Mouse (Mus musculus) B cell, adult 2 months (primary cell): Measurements from ENCODE around the gene Phactr4.
A peak's percentile ranks its signal among the peaks of the same experiment; 100 is the strongest.

Experiments used
- DNase-seq, 2 experiments: peaks; one replicate each; pipeline ENCODE4 v3.0.0; 2022

Phactr4 gene

DNA sequence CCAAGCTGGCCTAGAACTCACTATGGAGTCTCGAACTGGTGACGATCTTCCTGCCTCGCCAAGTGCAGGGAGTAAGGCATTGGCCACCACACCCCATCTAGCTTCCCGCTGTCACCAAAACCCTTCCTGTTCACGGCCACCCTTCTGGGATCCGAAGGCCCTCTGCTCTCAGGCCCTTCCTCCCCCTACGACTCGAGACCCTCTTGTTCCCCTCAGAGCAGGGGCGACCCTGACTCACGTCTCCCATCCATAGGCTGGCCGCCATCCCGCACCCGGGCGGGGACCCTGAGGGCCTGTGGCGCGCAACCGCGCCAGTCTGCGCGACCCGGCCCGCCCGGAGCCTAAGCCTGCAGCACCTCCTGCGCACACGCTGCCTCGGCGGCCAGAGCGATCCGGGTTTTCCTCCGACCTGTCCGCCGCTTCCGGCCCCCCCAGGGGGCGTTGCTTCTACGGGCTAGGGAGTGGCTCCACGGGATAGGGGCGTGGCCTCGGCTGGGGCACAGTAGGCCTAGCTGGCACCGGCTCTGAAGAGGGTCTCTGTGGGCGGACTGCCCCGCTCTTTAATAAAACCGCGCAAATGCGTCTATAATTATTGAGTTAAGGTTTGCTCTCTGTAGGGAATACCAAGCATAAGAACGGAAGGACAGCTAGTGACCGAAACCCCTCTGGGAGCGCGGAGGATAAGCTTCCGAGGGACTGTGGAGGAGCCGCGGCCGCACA is 93.0 kb downstream of the Phactr4 start, which contains the start of gene Trnau1ap:
Trnau1ap (minus strand) TSS at position 424 of the 720 bp plus-strand sequence.
- peak; percentile 93 for DNase-seq

DNA sequence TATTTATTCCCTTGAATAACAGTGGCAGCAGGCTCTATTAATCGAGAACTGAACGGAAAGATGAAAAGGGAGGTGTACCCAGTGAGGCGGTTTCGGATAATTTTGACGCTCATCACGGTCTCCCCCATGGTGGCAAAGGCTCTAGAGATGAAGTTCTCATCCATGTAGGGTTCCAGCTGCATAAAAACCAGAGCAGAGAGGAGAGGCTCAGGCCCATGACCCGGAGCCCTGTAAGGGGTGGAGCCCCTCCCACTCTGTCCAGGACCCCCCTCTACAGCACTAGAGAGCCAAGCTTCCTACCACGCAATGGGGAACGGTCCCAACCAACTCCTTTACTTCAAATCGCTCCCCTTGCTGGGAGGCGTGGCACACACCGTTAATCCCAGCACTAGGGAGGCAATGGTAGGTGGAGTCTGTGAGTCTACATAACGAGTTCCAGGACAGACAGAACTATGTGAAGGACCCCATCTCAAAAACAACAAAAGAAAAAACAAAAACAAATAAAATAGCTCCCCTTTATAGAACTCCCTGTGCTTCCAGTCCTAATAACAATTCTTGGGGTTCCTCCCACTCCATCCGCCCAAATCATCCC is 93.8 kb downstream of the Phactr4 start:
- DNase-seq: no peak

DNA sequence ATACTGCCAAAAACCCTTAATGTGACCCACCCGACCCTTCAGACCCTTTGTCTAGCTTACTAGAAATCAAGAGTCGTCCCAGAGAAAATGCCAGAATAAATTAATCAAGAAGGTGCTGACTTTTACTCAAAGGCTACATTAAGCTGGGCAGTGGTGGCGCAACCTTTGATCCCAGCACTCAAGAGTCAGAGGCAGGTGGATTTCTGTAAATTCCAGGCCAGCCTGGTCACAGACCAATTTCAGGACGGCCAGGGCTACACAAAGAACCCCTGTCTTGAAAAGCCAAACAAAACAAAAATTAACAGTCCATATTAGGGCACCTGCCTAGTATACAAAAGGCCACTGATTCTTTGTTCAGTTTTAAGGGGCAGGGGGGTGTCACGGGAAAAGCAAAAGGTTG is 95.8 kb downstream of the Phactr4 start:
- no peak for DNase-seq

DNA sequence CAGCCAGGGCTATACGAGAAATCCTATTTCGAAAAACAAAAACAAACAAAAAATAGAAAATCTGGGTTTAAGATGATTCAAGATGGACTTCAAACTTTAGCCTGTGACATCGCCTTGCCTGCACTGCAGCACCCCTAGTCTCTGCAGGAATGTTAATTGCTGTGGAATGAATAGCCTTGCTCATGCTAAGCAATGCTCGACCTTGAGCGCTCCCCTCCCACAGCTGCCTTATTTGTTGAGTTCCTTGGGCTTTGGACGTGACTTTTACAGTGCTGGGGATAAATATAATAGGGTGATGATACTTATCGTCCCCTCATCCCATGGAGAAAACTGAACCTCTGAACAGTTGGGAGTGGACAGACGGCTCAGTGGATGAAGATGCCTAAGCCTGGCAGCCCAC is 106.6 kb downstream of the Phactr4 start:
- no peak for DNase-seq

DNA sequence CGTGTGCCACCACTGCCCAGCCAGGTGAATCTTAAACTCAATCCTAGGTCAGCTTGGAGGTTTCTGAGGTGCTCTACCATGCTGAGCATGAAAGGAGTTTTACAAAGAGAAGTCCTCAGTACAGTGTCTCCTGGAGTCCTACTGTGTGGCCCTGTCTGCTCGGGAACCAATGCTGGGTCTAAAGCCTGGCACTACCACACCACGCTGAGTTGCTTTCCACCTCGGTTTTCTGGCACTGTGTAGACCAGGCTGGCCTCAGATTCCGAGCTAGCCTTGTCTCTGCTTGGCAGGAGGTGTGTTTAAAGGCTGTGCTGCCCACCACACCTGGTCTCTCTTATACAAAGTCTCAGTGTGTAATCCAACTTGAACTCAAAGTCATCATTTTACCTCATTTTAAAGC is 109.7 kb downstream of the Phactr4 start:
- no peak for DNase-seq

DNA sequence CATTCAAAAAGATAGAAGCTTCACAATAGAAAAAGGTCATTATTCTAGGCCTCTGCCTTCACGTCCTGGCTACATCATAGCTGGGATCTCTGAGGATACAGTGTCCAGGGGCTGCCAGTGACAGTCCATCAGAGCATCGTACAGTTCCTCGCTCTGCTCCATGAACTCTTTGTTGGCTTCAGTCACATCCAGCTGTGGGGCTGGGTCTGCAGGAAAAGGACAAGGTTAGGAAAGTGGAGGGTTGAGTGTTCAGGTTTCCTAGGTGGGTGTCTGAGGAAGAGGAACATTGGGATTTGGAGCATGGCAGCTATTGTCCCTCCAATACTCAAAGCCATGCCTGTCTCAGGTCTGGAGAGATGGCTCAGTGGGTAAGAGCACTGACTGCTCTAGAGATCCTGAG is 110.5 kb downstream of the Phactr4 start:
- DNase-seq: no peak

DNA sequence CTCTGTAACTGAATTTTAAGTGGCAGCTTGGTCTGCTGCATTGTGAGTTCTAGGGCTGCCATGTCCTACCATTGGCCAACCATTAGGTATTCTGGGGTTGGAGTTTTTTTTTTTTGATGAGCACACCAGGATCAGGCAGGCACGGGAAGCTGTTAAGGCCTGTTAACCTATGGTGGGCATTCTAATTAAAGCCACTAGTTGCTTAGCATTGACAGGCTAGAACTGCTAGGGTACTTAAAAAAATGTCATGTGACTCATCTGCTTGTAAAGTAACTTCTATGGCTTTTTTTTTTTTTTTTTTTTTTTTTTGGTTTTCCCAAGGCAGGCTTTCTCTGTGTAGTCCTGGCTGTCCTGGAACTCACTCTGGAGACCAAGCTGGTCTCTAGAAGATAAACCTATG is 111.1 kb downstream of the Phactr4 start:
- no peak for DNase-seq

DNA sequence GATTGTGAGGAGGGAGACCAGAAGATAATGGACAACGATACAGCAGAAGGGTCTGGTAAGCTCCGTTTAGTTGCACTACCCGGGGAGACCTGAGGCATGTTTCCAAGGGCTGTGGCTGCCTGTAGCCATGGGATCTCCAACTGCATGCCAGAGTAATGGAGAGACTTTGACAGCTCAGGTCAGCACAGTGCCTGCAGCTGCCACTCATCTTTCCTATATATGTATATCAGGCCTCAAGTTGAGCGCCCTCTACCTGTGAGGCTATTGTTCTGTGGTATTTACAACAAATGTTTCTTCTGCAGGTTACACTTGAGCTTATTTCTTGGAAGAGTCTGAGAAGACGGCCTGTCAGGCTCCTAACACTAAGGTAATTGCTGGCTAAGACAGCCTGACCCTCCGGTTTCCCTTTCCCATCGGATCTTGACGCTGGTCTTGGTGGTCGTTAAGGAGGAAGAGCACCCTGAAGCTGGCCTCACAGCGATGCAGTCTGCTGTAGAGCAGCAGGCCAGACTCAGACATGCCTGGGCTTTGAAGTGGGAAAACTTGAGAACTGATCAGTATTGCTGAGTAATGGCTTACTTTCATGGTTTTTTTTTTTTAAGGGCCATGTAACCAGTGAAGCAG is 112.3 kb downstream of the Phactr4 start:
- DNase-seq: peak; percentile 73 to 78

DNA sequence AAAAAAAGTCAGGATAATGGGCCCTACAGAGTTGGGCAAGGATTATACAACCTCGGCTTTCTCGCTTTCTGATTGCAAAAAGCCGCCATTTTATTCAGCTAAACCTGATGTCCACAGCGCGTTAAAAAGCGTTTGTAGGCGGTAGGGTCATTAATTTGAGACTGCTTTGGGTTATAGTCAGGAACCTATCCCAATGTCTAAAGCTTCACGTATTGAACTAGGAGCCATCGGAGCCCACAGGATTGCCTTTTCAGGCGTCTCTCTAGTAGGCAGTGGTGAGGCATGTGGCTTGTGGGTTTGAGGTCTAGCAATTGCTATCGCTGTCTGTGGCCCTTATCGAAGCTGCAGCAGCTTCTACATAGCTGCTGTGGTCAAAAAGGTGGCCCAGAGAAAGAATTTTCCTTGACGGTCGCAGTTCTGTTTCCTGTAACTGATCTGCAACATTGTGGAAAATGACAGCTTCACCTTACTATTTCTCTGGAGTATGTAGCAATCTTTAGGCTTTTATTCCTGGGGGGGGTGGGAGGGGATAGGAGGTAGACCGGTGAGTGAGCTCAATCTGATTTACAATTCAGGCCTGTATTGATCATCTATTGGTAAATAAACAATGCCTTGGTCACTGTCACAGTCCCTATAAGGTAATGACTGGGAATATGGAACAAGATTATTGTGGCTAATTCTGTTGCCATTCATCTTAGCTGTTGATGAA is 113.0 kb downstream of the Phactr4 start:
- DNase-seq: peak; percentile 28 to 40

DNA sequence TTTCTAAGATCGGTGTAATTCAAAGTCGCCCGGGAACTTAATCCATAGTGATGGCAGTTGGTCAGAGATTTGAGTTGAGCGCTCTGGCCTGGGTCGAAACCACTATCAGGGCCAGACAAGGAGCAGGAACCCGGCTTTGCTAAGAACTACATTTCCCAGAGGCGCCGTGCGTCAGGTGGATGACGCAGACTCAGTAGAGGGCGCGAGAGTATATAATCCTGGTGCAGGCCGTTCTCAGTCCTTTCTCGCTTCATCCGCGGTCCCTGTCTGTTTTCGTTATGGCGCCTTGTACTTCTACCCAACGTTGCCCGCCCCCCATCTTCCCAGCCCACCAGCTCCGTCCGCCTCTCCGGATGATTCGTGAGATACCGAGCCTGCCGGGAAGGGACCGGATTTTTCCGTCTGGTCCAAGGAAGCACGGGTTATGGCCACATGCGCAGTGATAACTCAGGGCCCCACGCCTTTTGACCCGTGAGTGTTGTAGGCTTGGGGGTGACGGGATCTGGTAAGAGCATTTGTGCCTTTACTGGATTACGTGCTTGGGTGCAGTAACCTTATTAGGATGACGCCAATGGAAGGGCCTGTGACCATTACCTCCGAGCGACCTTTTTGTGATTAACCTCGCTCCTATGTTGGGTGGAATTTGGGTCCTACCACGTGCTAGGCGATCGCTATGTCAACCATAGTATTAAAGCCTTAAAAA is 113.7 kb downstream of the Phactr4 start:
- DNase-seq: peak; percentile 89 to 90

DNA sequence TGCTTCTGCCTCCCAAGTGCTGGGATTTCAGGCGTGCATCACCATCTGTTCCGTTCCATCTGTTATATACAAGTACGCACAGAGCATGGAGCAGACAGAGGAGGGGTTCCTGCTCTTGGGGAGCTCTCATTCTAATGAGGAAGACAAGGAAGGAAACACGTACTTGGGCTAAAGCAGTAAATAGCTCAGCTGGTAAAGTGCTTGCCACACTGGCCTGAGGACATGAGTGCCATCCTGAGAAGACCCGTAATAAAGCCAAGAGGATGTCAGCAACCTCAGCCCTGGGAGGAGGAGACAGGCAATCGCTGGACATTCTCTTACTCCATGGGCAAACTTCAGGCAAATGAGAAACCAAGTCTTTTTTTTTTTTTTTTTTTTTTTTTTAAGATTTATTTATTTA is 116.3 kb downstream of the Phactr4 start:
- DNase-seq: no peak
